Mouse (Mus musculus) layer of hippocampus, postnatal 10 days (tissue): ENCODE measurements around the gene Tns1. TPM values are rescaled to one million over a fixed set of nuclear protein-coding genes. Genes with fewer than 3 reads are reported as not detected.

Experiments
- DNase-seq, 2 experiments: peaks; one replicate each; pipeline ENCODE4 v3.0.0; 2021; ENCODE audit warnings: low spot score in 2 of 2
- total RNA-seq, 2 experiments: library from RNA; stranded (reverse); gene quantifications; 2 replicates each; pipeline ENCODE4 v1.2.3; 2021

The Tns1 gene
- total RNA-seq, 2 experiments from 2014 or later: 35.2 to 35.3 TPM

DNA sequence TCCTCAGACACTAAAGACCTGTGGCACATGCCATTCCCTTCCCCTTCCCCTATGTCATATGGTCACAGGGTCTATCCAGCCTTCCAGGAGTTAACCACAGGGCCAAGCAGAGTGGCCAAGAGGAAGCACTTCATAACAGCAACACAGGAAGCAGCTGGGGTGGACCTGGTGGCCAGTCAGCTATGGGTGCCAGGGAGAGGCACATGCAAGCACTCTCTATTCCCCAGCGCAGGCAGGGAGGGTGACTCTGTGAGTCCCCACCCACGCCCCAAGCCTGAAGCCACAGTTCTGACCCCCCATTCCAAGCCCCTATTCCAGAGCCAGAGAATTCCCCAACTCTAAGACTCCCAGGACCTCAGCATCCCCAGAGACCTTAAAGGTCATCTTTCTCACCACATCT, 89.5 kb downstream of the Tns1 start:
- no peak for DNase-seq

GRCm38 (mm10) chr1:74034211-74034610, 90.0 kb downstream of the Tns1 start:
- no peak for DNase-seq

DNA sequence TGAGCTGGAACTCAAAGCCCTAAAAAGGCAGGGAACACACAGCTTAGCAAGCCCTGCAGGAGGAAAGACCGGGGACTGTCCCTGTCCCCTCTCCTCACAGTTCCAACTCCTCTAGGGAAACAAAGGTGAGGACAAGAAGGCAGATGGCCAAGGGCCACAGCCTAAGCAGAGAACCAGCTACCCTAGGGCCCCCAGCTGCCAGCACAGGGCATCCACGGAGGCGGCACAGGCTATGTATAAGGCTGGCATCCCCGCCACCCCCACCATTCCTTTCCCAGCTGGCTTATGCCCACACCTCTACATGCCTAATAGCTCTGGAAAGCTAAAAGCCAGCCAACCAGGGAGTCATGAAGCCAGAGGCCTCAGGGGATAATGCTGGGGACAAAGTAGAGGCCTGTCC, 90.8 kb downstream of the Tns1 start:
- DNase-seq: no peak

DNA sequence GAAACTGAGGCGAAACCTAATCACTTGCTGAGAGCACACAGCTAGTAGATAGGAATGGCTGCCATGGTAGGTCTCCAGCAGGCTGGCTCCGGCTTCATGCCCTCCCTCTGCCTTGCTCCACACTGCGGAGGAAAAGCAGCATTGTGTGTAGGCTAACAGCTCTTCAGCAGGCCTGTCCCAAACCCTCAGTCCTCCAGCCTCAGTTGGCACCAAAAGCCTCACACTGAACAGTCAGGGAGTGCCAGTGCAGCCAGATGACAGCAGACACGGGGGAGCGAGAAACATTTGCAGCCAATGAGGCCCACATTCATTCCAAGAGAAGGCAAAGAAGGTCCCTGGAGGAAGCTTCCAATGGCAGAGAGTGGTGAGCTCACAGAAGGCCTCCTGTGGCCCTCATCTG, 91.3 kb downstream of the Tns1 start:
- DNase-seq: peak; percentile 54 to 56

DNA sequence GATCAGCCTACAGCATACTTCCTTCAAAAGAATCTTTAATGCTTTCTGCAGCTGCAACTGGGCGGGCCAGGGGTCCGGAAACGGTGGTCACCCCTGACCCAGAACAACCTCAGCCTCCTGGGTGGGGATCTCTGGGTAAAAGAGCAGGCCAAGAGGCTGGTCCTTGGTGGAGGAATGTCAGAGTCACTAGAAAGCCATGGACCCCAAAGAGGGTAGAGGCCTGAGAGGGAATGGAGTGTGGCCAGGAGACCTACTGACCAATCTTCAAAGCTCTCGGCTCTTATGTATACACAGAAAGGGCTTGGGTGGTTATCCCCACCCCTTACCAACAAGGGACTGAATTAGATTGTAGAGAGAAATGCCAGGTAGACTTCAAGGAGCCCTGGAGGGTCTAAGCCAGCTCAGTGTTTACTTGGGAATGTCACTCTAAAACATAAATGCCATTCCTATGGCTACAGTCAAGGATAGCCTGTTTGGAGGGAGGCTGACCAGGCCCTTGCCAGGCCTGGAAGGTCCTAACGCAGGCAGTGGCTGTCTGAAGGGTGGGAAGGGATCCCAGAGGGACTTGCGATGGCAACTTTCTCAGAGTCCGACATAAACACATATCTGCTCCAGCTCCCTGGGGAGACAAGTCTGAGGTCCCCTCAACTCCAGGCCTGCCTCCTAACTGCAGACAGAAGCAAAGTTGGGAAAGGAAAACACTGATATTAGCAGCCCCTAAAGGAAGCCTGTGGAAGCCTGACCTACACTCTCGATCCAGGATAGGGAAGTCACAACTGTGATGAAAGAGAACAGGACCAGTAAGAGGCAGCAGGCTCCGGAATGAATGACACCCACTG, 92.3 kb downstream of the Tns1 start:
- no peak for DNase-seq

DNA sequence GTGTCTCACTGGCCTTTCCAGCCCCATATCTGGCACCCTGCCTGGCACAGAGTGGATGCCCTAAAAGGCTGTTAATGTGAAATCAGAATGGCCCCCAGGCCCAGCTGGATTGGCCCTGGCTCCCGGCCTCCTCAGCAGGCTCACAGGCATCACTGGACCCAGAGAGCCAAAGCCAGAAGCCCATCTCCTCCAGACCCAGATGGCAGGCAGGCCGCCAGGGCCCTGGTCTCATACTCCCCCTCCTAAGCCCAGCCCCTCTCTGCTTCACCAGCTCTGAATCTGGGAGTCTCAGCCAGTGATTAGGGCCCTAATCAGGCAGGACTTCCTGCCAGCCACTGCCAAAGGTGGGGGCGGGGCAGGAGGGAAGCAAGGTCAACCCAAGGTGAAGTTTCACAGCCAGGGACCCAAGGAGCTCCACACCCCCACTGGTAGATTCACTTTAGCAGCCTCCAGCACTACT, 93.3 kb downstream of the Tns1 start:
- DNase-seq: peak; percentile 35 to 50

GRCm38 (mm10) chr1:74030285-74030684, 94.0 kb downstream of the Tns1 start:
- no peak for DNase-seq

DNA sequence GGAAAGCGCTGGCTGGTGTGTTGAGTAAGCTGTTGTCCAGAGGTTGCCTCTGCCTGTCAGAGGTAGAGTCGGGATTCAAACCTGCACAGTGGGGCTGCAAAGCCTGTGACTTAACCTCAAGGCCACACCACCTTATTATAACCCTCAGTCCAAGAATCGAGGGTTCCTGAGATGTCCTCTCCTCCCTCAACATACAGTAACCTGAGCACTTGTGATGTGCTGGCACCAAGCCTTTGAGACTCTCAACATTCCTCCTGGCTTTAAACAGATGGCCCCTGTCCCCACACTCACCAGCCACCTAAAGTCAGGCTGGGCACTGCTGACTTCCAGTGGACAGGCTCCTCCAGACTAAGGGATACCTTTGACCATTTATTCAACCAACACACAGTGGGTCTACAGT, 94.6 kb downstream of the Tns1 start:
- DNase-seq: no peak

GRCm38 (mm10) chr1:74028881-74029266, 95.4 kb downstream of the Tns1 start:
- DNase-seq: no peak

GRCm38 (mm10) chr1:74028118-74028880, 96.0 kb downstream of the Tns1 start:
- DNase-seq: no peak

- no peak for DNase-seq
Observed at GRCm38 (mm10) chr1:74027559-74028091, 96.6 kb downstream of the Tns1 start.

- DNase-seq: no peak
Observed at GRCm38 (mm10) chr1:74026703-74027195, 97.5 kb downstream of the Tns1 start.

- no peak for DNase-seq
Observed at GRCm38 (mm10) chr1:74025651-74026226, 98.5 kb downstream of the Tns1 start.

- DNase-seq: no peak
Observed at GRCm38 (mm10) chr1:74025227-74025626, 99.0 kb downstream of the Tns1 start.

DNA sequence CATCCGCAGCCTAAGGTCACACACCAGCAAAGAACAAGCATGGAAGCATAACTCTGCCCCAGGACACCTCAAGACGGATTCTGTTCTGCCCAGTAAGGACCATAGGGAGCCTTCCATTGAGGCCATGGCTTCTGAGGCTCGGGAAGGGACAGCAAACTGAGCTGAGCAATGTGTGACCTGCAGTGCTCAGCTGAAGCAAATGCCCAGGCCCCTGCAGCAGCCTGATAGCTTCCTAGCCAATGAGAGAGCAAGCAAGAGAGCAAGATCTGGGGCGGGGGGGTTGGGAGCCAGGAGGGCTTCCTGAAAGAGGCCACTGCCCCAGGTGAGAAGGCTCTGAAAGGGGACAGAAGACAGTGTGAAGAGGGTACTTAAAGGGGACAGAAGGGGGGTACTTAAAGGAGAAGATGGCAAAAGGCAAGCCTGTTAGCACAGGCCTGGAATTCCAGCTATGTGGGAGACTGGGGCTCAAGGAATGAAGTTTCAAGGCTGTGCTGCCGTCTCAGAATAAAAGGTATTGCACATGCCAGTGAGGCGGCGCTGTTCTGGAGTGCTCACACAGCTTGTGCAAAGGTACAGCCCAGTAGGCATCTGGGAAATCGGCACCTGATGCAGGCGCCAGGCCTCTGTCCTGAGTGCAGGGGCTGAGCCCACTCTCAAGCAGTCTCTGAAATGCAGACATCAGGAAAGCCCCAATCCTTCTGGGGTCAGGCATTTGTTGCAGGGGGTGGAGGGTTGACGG, 99.6 kb downstream of the Tns1 start:
- DNase-seq: no peak

DNA sequence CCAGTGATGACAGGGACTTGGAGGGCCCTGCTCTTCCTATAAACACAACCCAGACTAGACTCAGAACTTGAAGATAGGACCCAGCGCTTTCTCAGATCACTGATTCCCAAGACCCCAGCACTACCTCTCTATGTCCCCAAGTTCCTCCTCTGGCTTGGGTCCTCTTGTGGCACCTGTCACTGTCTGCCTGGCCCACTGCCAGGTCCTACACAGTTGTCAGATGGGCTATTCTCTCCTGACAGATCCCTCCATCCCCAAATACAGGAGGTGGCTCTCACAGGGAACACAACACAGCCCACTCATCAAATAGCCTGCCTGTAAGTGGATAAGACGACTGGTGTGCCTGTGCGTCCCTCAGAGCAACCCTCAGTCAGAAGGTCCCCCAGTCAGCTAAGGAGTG, 101.3 kb downstream of the Tns1 start:
- DNase-seq: no peak

- DNase-seq: no peak
Observed at GRCm38 (mm10) chr1:74022536-74022935, 101.7 kb downstream of the Tns1 start.

GRCm38 (mm10) chr1:74020235-74020634, 104.0 kb downstream of the Tns1 start:
- no peak for DNase-seq

- DNase-seq: no peak
Observed at GRCm38 (mm10) chr1:74017399-74018172, 106.7 kb downstream of the Tns1 start.

GRCm38 (mm10) chr1:74016618-74017017, 107.6 kb downstream of the Tns1 start:
- DNase-seq: no peak
